Mouse (Mus musculus): ENCODE measurements around the gene Bgn. TPM values are rescaled to one million over a fixed set of nuclear protein-coding genes. Genes with fewer than 3 reads are reported as not detected.

The Bgn gene
- polyA plus RNA-seq, 1 experiment, result 77.7 TPM

- Histone ChIP-seq H3K9ac (ENCODE audit: low read depth, poor library complexity, severe bottlenecking) (no peak overlapping the region), H3K36me3 (ENCODE audit: control insufficient read depth, insufficient read depth, low read length, poor library complexity, severe bottlenecking) (no peaks in the 10 kb centered on the region), H3K27ac (ENCODE audit: insufficient read depth, low read length) (no peak overlapping the region), H3K9me3 (replicated peaks; ENCODE audit: control insufficient read depth, insufficient read depth, low read length, poor library complexity, severe bottlenecking) (no peaks in the 10 kb centered on the region), H3K4me3 (ENCODE audit: low read depth, low read length) (no peak overlapping the region), H3K4me1 (ENCODE audit: control insufficient read depth, insufficient read depth, low read length) (no peaks in the 10 kb centered on the region), H3K27me3 (ENCODE audit: control insufficient read depth, insufficient read depth, low read length, poor library complexity, severe bottlenecking) (no peaks in the 10 kb centered on the region)
- TF ChIP-seq CTCF (IDR thresholded peaks at IDR 0.05; ENCODE audit: low read depth, low read length) (no peak), POLR2A (IDR thresholded peaks at IDR 0.05; ENCODE audit: insufficient read depth, low read length) (no peak), EP300 (IDR thresholded peaks at IDR 0.05; ENCODE audit: insufficient read depth, low read depth, low read length) (no peak)
Measured at GRCm38 (mm10) chrX:73537875-73538274, 54.5 kb downstream of the Bgn start.

DNA sequence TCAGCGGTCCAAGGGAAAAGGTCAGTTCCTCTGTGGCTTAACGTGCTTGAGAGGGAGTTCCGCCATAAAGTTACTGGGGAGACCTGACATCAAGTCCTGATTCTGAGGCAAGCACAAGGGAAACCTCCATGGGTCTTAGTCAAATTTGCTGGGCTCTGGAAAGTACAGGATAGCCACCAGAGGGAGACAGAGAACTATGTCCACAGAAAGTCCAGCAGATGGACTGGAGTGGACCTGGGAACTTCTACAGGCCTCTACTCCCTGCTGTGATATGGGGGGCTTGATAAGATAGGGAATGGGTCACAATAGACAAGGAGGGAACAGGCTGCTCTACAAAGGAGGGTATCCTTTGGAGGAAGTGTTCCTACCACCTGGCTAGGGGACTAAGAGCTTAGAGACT is 59.9 kb downstream of the Bgn start:
- Histone ChIP-seq H3K36me3 (ENCODE audit: control insufficient read depth, insufficient read depth, low read length, poor library complexity, severe bottlenecking) (no peaks in the 10 kb centered on the region), H3K27me3 (ENCODE audit: control insufficient read depth, insufficient read depth, low read length, poor library complexity, severe bottlenecking) (no peaks in the 10 kb centered on the region), H3K9ac (ENCODE audit: low read depth, poor library complexity, severe bottlenecking) (no peak overlapping the region), H3K4me1 (ENCODE audit: control insufficient read depth, insufficient read depth, low read length) (no peaks in the 10 kb centered on the region), H3K4me3 (ENCODE audit: low read depth, low read length) (no peak overlapping the region), H3K27ac (ENCODE audit: insufficient read depth, low read length) (no peak overlapping the region), H3K9me3 (replicated peaks; ENCODE audit: control insufficient read depth, insufficient read depth, low read length, poor library complexity, severe bottlenecking) (no peaks in the 10 kb centered on the region)
- TF ChIP-seq CTCF (IDR thresholded peaks at IDR 0.05; ENCODE audit: low read depth, low read length) (no peak), EP300 (IDR thresholded peaks at IDR 0.05; ENCODE audit: insufficient read depth, low read depth, low read length) (no peak), POLR2A (IDR thresholded peaks at IDR 0.05; ENCODE audit: insufficient read depth, low read length) (no peak)

Other genes with a start within 250 kb of the Bgn start
- 0.75 TPM in 1 of 2 replicates, not detected in the other for gene Xlr4c, start 240.5 kb upstream of the Bgn start, polyA plus RNA-seq (2011; ENCODE audit: insufficient read depth, insufficient read length, low read depth, missing spikeins)
- gene Xlr3c, start 218.2 kb upstream of the Bgn start, polyA plus RNA-seq (2011; ENCODE audit: insufficient read depth, insufficient read length, low read depth, missing spikeins), result 0.69 TPM in 1 of 2 replicates, not detected in the other
- not detected in 2 replicates for gene Xlr5a, start 190.6 kb upstream of the Bgn start, polyA plus RNA-seq (2011; ENCODE audit: insufficient read depth, insufficient read length, low read depth, missing spikeins)
- not detected in 2 replicates for gene Xlr5c, start 190.6 kb upstream of the Bgn start, polyA plus RNA-seq (2011; ENCODE audit: insufficient read depth, insufficient read length, low read depth, missing spikeins)
- gene Gm45015, start 146.8 kb upstream of the Bgn start, polyA plus RNA-seq (2011; ENCODE audit: insufficient read depth, insufficient read length, low read depth, missing spikeins), result not detected in 2 replicates
- gene Zfp275, start 141.0 kb upstream of the Bgn start, polyA plus RNA-seq (2011; ENCODE audit: insufficient read depth, insufficient read length, low read depth, missing spikeins), result 19.1 and 20.2 TPM in 2 replicates
- 0.73 TPM in 1 of 2 replicates, not detected in the other for gene Gm18336, start 84.9 kb upstream of the Bgn start, polyA plus RNA-seq (2011; ENCODE audit: insufficient read depth, insufficient read length, low read depth, missing spikeins)
- gene Zfp92, start 72.5 kb upstream of the Bgn start, polyA plus RNA-seq (2011; ENCODE audit: insufficient read depth, insufficient read length, low read depth, missing spikeins), result 0.12 TPM in 1 of 2 replicates, not detected in the other
- not detected in 2 replicates for gene Trex2, start 48.3 kb upstream of the Bgn start, polyA plus RNA-seq (2011; ENCODE audit: insufficient read depth, insufficient read length, low read depth, missing spikeins)
- 26.2 and 26.3 TPM in 2 replicates for gene Haus7, start 24.6 kb upstream of the Bgn start, polyA plus RNA-seq (2011; ENCODE audit: insufficient read depth, insufficient read length, low read depth, missing spikeins)
- 0.31 TPM in 1 of 2 replicates, not detected in the other for gene Atp2b3, start 19.5 kb downstream of the Bgn start, polyA plus RNA-seq (2011; ENCODE audit: insufficient read depth, insufficient read length, low read depth, missing spikeins)
- gene Dusp9, start 155.8 kb downstream of the Bgn start, polyA plus RNA-seq (2011; ENCODE audit: insufficient read depth, insufficient read length, low read depth, missing spikeins), result 214 and 216 TPM in 2 replicates
- gene Pnck, start 176.5 kb downstream of the Bgn start, polyA plus RNA-seq (2011; ENCODE audit: insufficient read depth, insufficient read length, low read depth, missing spikeins), result 3.9 and 5.1 TPM in 2 replicates
- 74.8 and 76.8 TPM in 2 replicates for gene Slc6a8, start 189.5 kb downstream of the Bgn start, polyA plus RNA-seq (2011; ENCODE audit: insufficient read depth, insufficient read length, low read depth, missing spikeins)
- 120 and 123 TPM in 2 replicates for gene Bcap31, start 232.6 kb downstream of the Bgn start, polyA plus RNA-seq (2011; ENCODE audit: insufficient read depth, insufficient read length, low read depth, missing spikeins)
- 8.0 and 10.3 TPM in 2 replicates for gene Abcd1, start 233.0 kb downstream of the Bgn start, polyA plus RNA-seq (2011; ENCODE audit: insufficient read depth, insufficient read length, low read depth, missing spikeins)

Data from ES-Bruce4 (cell line).